Mouse (Mus musculus): ENCODE data around the gene Rbm7. TPM values are rescaled to one million over a fixed set of nuclear protein-coding genes. Genes with fewer than 3 reads are reported as not detected.

The Rbm7 gene
- polyA plus RNA-seq, 1 experiment from 2014 or later, result 111 TPM

DNA sequence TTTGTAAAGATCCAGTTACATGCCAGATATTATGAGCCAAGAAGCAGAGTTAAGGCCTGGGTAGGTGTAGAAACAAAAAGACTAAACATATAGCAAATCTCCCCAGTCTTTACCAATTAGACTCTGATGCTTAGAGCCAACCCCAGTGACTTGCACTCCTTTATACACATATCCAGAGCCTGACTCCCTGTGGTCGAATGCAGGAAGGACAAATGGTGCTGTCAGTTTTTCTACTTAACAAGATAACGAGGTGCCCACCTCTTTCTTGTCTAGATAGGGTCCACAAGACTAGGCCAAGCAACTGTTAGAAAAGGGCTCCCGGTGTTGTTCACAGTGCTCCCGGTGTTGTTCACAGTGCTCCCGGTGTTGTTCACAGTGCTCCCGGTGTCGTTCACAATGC is 6.1 kb upstream of the Rbm7 start:
- DNase-seq (ENCODE audit: low spot score) (no peak), ATAC-seq (no peak)
- 71% methylated on average over 7 of the region's 7 CpGs for WGBS
- no peaks in the 10 kb centered on the region for H3K36me3 ChIP-seq (ENCODE audit: control insufficient read depth, insufficient read depth, low read length)
- H3K27ac ChIP-seq (ENCODE audit: low read depth, low read length), result no peak overlapping the region
- no peak overlapping the region for H3K4me3 ChIP-seq (ENCODE audit: low read depth, low read length)
- H3K4me1 ChIP-seq (ENCODE audit: control insufficient read depth, insufficient read depth, low read length), result peaks cover 1% of the 10 kb centered on the region
- H3K27me3 ChIP-seq (replicated peaks; ENCODE audit: control insufficient read depth, insufficient read depth, low read length), result no peaks in the 10 kb centered on the region
- no peak overlapping the region for H3K4me2 ChIP-seq (ENCODE audit: low read length)
- H3K9ac ChIP-seq (ENCODE audit: low read length), result no peak overlapping the region
- no peaks in the 10 kb centered on the region for H3K9me3 ChIP-seq (replicated peaks; ENCODE audit: control insufficient read depth, low read length)

DNA sequence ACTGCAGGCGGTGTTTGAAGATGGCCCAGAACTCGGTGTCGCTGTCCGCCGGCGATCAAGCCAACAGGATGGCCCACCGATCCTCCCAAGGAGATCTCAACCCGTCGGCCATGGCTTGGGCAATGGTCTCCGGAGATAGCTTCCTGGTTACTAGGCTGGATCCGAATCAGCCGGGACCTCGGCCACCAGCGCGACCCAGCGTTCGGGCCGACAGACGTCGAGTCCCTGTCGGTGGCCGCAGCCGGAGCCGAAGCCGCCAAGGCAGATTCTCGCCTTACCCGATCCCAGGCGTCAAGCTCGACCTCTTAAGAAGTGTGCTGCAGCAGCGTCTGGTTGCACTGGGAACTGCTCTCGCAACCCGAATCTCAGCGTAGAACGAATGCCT is 441 bp upstream of the Rbm7 start:
- H3K27me3 ChIP-seq (replicated peaks; ENCODE audit: control insufficient read depth, insufficient read depth, low read length), result no peaks in the 10 kb centered on the region
- peak overlapping the region; percentile 96 for H3K9ac ChIP-seq (ENCODE audit: low read length)
- H3K27ac ChIP-seq (ENCODE audit: low read depth, low read length), result peak overlapping the region; percentile 91
- DNase-seq (ENCODE audit: low spot score), result no peak
- peaks cover 27% of the 10 kb centered on the region for H3K36me3 ChIP-seq (ENCODE audit: control insufficient read depth, insufficient read depth, low read length)
- peak; percentile 71; the same call in 1 of the 2 replicates for ATAC-seq
- peaks cover 15% of the 10 kb centered on the region for H3K4me1 ChIP-seq (ENCODE audit: control insufficient read depth, insufficient read depth, low read length)
- H3K4me2 ChIP-seq (ENCODE audit: low read length), result peak overlapping the region; percentile 86
- H3K9me3 ChIP-seq (replicated peaks; ENCODE audit: control insufficient read depth, low read length), result no peaks in the 10 kb centered on the region
- H3K4me3 ChIP-seq (ENCODE audit: low read depth, low read length), result peak overlapping the region; percentile 86
- 3% methylated on average over 34 of the region's 34 CpGs for WGBS

DNA sequence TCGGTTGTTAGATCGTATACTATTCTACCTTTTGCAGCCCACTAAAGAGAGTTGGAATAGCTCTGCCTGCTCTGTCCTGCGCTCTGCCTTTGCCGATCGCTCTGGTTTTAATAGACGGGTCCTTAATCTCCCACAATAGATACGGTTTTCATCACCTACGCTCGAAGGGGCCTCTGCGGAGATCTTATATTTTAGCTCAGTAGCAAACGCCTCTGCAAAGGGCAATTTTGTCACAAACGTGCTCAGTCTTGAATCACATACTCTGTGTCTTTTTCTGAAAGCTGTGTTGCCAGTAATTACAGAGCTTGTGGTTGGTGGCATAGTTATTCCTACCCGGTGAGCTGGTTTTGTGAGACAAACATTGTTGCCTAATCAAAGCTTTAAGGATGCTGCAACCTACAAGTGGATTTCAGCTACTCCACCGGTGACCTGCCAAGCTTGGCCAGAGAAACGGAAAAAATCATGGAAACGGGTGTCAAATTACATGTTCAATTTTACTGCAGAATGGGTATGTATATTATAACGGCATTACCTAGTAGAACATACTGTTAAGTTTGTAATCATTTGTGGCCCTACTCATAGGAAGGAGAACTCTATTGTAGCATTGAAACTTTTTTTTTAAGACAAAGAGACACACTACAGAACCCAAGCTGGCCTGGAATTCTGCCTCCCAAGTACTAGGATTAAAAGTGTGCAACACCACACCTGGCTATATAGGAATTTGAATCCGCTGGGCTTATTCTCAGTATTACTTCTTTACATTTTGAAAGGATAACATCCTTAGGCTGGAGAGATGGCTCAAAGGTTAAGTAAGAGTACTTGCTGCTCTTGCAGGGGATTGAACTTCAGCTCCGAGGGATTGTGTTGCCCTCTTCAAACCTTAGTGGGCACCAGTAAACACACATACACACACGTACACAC is 13.6 kb downstream of the Rbm7 start:
- Histone ChIP-seq H3K9ac (ENCODE audit: low read length) (no peak overlapping the region), H3K4me2 (ENCODE audit: low read length) (peak overlapping the region; percentile 88), H3K9me3 (replicated peaks; ENCODE audit: control insufficient read depth, low read length) (no peaks in the 10 kb centered on the region), H3K4me1 (ENCODE audit: control insufficient read depth, insufficient read depth, low read length) (peaks cover 3% of the 10 kb centered on the region; the same call in 1 of the 2 replicates), H3K27ac (ENCODE audit: low read depth, low read length) (no peak overlapping the region), H3K27me3 (replicated peaks; ENCODE audit: control insufficient read depth, insufficient read depth, low read length) (no peaks in the 10 kb centered on the region), H3K36me3 (ENCODE audit: control insufficient read depth, insufficient read depth, low read length) (peaks cover 9% of the 10 kb centered on the region), H3K4me3 (ENCODE audit: low read depth, low read length) (peak overlapping the region; percentile 78)
- ATAC-seq (no peak), DNase-seq (ENCODE audit: low spot score) (peak; percentile 4)
- WGBS, result 31% methylated on average over 20 of the region's 20 CpGs

GRCm38 (mm10) chr9:48480411-48481213 is 14.5 kb downstream of the Rbm7 start, which contains the start of gene Rexo2:
TSS of gene Rexo2 (minus strand) at chr9:48480623.
- peaks cover 4% of the 10 kb centered on the region; the same call in 1 of the 2 replicates for H3K36me3 ChIP-seq (ENCODE audit: control insufficient read depth, insufficient read depth, low read length)
- DNase-seq (ENCODE audit: low spot score) (peak; percentile 98), ATAC-seq (peak; percentile 100)
- H3K9me3 ChIP-seq (replicated peaks; ENCODE audit: control insufficient read depth, low read length), result no peaks in the 10 kb centered on the region
- H3K9ac ChIP-seq (ENCODE audit: low read length), result peak within 1 kb of the TSS; percentile 78
- H3K4me1 ChIP-seq (ENCODE audit: control insufficient read depth, insufficient read depth, low read length), result peaks cover 3% of the 10 kb centered on the region; the same call in 1 of the 2 replicates
- peak within 1 kb of the TSS; percentile 78 for H3K4me3 ChIP-seq (ENCODE audit: low read depth, low read length)
- WGBS, result 2% methylated on average over 49 of the region's 49 CpGs
- peak within 1 kb of the TSS; percentile 88 for H3K4me2 ChIP-seq (ENCODE audit: low read length)
- no peaks in the 10 kb centered on the region for H3K27me3 ChIP-seq (replicated peaks; ENCODE audit: control insufficient read depth, insufficient read depth, low read length)
- no peak within 1 kb of the TSS for H3K27ac ChIP-seq (ENCODE audit: low read depth, low read length)

GRCm38 (mm10) chr9:48479838-48480410 is 15.2 kb downstream of the Rbm7 start:
- no peaks in the 10 kb centered on the region for H3K9me3 ChIP-seq (replicated peaks; ENCODE audit: control insufficient read depth, low read length)
- H3K27me3 ChIP-seq (replicated peaks; ENCODE audit: control insufficient read depth, insufficient read depth, low read length), result no peaks in the 10 kb centered on the region
- ATAC-seq (peak; percentile 63), DNase-seq (ENCODE audit: low spot score) (no peak)
- peaks cover 3% of the 10 kb centered on the region; the same call in 1 of the 2 replicates for H3K4me1 ChIP-seq (ENCODE audit: control insufficient read depth, insufficient read depth, low read length)
- no peak overlapping the region for H3K27ac ChIP-seq (ENCODE audit: low read depth, low read length)
- H3K4me3 ChIP-seq (ENCODE audit: low read depth, low read length), result peak overlapping the region; percentile 78
- peak overlapping the region; percentile 88 for H3K4me2 ChIP-seq (ENCODE audit: low read length)
- peaks cover 9% of the 10 kb centered on the region; the same call in 1 of the 2 replicates for H3K36me3 ChIP-seq (ENCODE audit: control insufficient read depth, insufficient read depth, low read length)
- WGBS, result 6% methylated on average over 25 of the region's 25 CpGs
- peak overlapping the region; percentile 78 for H3K9ac ChIP-seq (ENCODE audit: low read length)

DNA sequence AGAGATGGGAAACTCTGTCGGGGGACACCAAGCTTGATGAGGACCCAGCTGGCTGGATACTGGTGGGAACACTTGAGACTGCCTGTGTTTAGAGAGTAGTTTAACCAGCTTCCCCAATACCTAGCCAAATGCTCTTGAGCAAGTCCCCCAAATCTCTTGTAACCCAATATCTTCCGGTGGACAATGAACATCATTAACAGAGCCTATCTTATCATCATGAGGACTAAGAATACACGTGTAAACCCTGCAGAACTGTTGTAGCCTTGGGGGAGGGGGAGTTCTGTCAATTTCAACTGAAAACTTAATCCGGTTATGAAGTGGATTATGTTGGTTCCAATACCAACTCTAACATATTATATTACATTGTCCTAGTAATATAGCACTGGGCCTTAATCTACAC is 16.3 kb downstream of the Rbm7 start:
- peaks cover 3% of the 10 kb centered on the region; the same call in 1 of the 2 replicates for H3K4me1 ChIP-seq (ENCODE audit: control insufficient read depth, insufficient read depth, low read length)
- 92% methylated on average over 4 of the region's 4 CpGs for WGBS
- H3K4me2 ChIP-seq (ENCODE audit: low read length), result no peak overlapping the region
- no peak for DNase-seq (ENCODE audit: low spot score)
- no peak overlapping the region for H3K4me3 ChIP-seq (ENCODE audit: low read depth, low read length)
- H3K9ac ChIP-seq (ENCODE audit: low read length), result no peak overlapping the region
- H3K36me3 ChIP-seq (ENCODE audit: control insufficient read depth, insufficient read depth, low read length), result 0 out of 2 replicates have a peak, but pooled peaks cover 7% of the 10 kb centered on the region
- no peaks in the 10 kb centered on the region for H3K27me3 ChIP-seq (replicated peaks; ENCODE audit: control insufficient read depth, insufficient read depth, low read length)
- H3K27ac ChIP-seq (ENCODE audit: low read depth, low read length), result no peak overlapping the region
- no peaks in the 10 kb centered on the region for H3K9me3 ChIP-seq (replicated peaks; ENCODE audit: control insufficient read depth, low read length)
- no peak for ATAC-seq

- no peak overlapping the region for H3K27ac ChIP-seq (ENCODE audit: low read depth, low read length)
- no peak for ATAC-seq
- no peaks in the 10 kb centered on the region for H3K27me3 ChIP-seq (replicated peaks; ENCODE audit: control insufficient read depth, insufficient read depth, low read length)
- no peak overlapping the region for H3K4me2 ChIP-seq (ENCODE audit: low read length)
- no peak overlapping the region for H3K9ac ChIP-seq (ENCODE audit: low read length)
- 93% methylated on average over 10 of the region's 10 CpGs for WGBS
- H3K4me1 ChIP-seq (ENCODE audit: control insufficient read depth, insufficient read depth, low read length), result peaks cover 3% of the 10 kb centered on the region; the same call in 1 of the 2 replicates
- no peaks in the 10 kb centered on the region for H3K9me3 ChIP-seq (replicated peaks; ENCODE audit: control insufficient read depth, low read length)
- DNase-seq (ENCODE audit: low spot score), result no peak
- H3K4me3 ChIP-seq (ENCODE audit: low read depth, low read length), result no peak overlapping the region
- H3K36me3 ChIP-seq (ENCODE audit: control insufficient read depth, insufficient read depth, low read length), result peaks cover 7% of the 10 kb centered on the region; the same call in 1 of the 2 replicates
Measured at GRCm38 (mm10) chr9:48476236-48477165, 18.6 kb downstream of the Rbm7 start.

DNA sequence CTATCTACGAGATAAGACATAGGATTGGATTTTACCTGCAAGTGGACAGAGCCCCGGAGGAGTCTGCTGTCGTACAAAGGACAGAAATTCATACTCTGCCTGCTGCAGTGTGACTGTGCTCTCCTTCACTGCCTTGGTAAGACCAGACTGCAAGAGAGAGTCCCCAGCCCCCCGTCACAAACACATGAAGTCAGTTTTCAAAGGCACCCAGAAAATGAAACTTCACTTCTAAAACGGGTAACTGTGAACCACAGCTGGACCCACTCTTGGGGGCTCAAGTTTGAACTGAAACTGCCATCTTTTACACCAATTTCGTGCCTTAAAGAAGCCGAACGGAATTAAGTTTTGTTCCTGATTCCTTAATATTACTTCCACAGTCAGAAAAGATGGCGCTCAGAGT is 20.7 kb downstream of the Rbm7 start:
- no peak for DNase-seq (ENCODE audit: low spot score)
- Histone ChIP-seq H3K27ac (ENCODE audit: low read depth, low read length) (no peak overlapping the region), H3K36me3 (ENCODE audit: control insufficient read depth, insufficient read depth, low read length) (peaks cover 7% of the 10 kb centered on the region; the same call in 1 of the 2 replicates), H3K9me3 (replicated peaks; ENCODE audit: control insufficient read depth, low read length) (no peaks in the 10 kb centered on the region), H3K27me3 (replicated peaks; ENCODE audit: control insufficient read depth, insufficient read depth, low read length) (no peaks in the 10 kb centered on the region), H3K4me2 (ENCODE audit: low read length) (no peak overlapping the region), H3K9ac (ENCODE audit: low read length) (no peak overlapping the region), H3K4me1 (ENCODE audit: control insufficient read depth, insufficient read depth, low read length) (no peaks in the 10 kb centered on the region), H3K4me3 (ENCODE audit: low read depth, low read length) (no peak overlapping the region)
- no peak for ATAC-seq
- WGBS, result 94% methylated on average over 9 of the region's 9 CpGs

Data from forebrain, embryonic 14.5 days (tissue).